Mouse (Mus musculus) stomach, postnatal 0 days (tissue): ENCODE measurements around the gene Chst3. TPM values are rescaled to one million over a fixed set of nuclear protein-coding genes. Genes with fewer than 3 reads are reported as not detected.
"Not testable (repeated sequence)": the region's sequence is repeated elsewhere in the genome, so short reads cannot be mapped to it uniquely, and the experiment has no call there.

Source experiments
- ATAC-seq: fragments of 200-750 bp; cut with Nextera tagmentation; 2 replicates; pipeline ENCODE4 v1.8.0; 2017; ENCODE audit not compliant: low FRiP score, low TSS enrichment
- DNase-seq: peaks from one replicate; pipeline ENCODE4 v3.0.0-alpha.2; 2016; ENCODE audit warnings: low spot score
- H3K27ac ChIP-seq: fragments of 300-500 bp; sonication (generic); replicated peaks from 2 replicates; pipeline ENCODE4 v1.5.1; 2014; ENCODE audit warnings: mild to moderate bottlenecking, control low read depth
- H3K27me3 ChIP-seq: fragments of 300-500 bp; sonication (generic); 2 replicates; pipeline ENCODE4 v1.6.1; 2014; ENCODE audit warnings: low read length; ENCODE audit not compliant: control insufficient read depth, insufficient read depth
- H3K36me3 ChIP-seq: fragments of 300-500 bp; sonication (generic); 2 replicates; pipeline ENCODE4 v1.6.1; 2014; ENCODE audit warnings: low read length, mixed read lengths; ENCODE audit not compliant: control insufficient read depth, insufficient read depth
- H3K4me1 ChIP-seq: fragments of 300-500 bp; sonication (generic); replicated peaks from 2 replicates; pipeline ENCODE4 v1.6.1; 2014; ENCODE audit warnings: antibody characterized with exemption; ENCODE audit not compliant: control insufficient read depth, insufficient read depth
- H3K4me2 ChIP-seq: fragments of 300-500 bp; sonication (generic); replicated peaks from 2 replicates; pipeline ENCODE4 v1.6.1; 2014; ENCODE audit warnings: low read depth, mild to moderate bottlenecking, control low read depth, moderate library complexity
- H3K4me3 ChIP-seq: fragments of 300-500 bp; sonication (generic); 2 replicates; pipeline ENCODE4 v1.5.1; 2014; ENCODE audit warnings: low read depth, low read length, control low read depth
- H3K9ac ChIP-seq: fragments of 300-500 bp; sonication (generic); 2 replicates; pipeline ENCODE4 v1.6.1; 2014; ENCODE audit warnings: mild to moderate bottlenecking, low read length, control low read depth, mixed read lengths
- H3K9me3 ChIP-seq: fragments of 300-500 bp; sonication (generic); 2 replicates; pipeline ENCODE4 v1.6.1; 2016; ENCODE audit warnings: low read length; ENCODE audit not compliant: control insufficient read depth
- CTCF ChIP-seq: IDR thresholded peaks from 2 replicates; pipeline ENCODE4 v1.5.1; 2016; ENCODE audit warnings: antibody characterized with exemption, low read depth, mild to moderate bottlenecking, moderate library complexity
- EP300 ChIP-seq: optimal IDR thresholded peaks from 2 replicates; pipeline ENCODE3; 2016; ENCODE audit warnings: antibody characterized with exemption
- WGBS: fragments of 180-500 bp; shearing (Covaris S2); extraction: QIAGEN DNeasy Blood & Tissue Kit; methylation state at CpG from one replicate; pipeline ENCODE4 v1.1.7; 2014; 5-methylcytosine and 5-hydroxymethylcytosine counted together
- microRNA-seq: library from miRNA; unstranded; fragments of <30 nt; microRNA quantifications from one replicate; pipeline ENCODE4, GENCODE M21; 2016
- polyA plus RNA-seq: library from polyadenylated mRNA; unstranded; fragments of >200 nt; fragmentation: Nextera tagmentation; extraction: Ambion mirVana; gene quantifications from 2 replicates; pipeline ENCODE4 v1.2.1, GENCODE M21; 2015

The Chst3 gene
- polyA plus RNA-seq, 1 experiment from 2014 or later, result 1.1 TPM

- no peaks in the 10 kb centered on the region for H3K27me3 ChIP-seq
- H3K4me2 ChIP-seq, result no peak overlapping the region
- H3K9me3 ChIP-seq, result no peaks in the 10 kb centered on the region
- no peak overlapping the region for H3K4me3 ChIP-seq
- no peaks in the 10 kb centered on the region for H3K4me1 ChIP-seq
- WGBS, result 43% methylated on average over 7 of the region's 7 CpGs
- H3K27ac ChIP-seq, result 0 out of 2 replicates have a peak overlapping the region, but pooled peaks have one; percentile 45
- TF ChIP-seq EP300 (no peak), CTCF (no peak)
- H3K9ac ChIP-seq, result no peak overlapping the region
- DNase-seq (no peak), ATAC-seq (no peak)
- no peaks in the 10 kb centered on the region for H3K36me3 ChIP-seq
These were observed 82.1 kb downstream of the Chst3 start for GRCm38 (mm10) chr10:60136935-60137334.

- 63% methylated on average over 1 of the region's 1 CpGs for WGBS
- not testable (repeated sequence) for H3K4me1 ChIP-seq, H3K9me3 ChIP-seq, H3K27me3 ChIP-seq, H3K9ac ChIP-seq, DNase-seq, H3K36me3 ChIP-seq, H3K4me2 ChIP-seq, ATAC-seq, H3K4me3 ChIP-seq, H3K27ac ChIP-seq
- peak; percentile 40 for TF ChIP-seq CTCF
These were observed 83.0 kb downstream of the Chst3 start for GRCm38 (mm10) chr10:60136010-60136409.

- DNase-seq (no peak), ATAC-seq (no peak)
- 45% methylated on average over 9 of the region's 9 CpGs for WGBS
- H3K4me3 ChIP-seq, result no peak overlapping the region
- no peak overlapping the region for H3K9ac ChIP-seq
- no peaks in the 10 kb centered on the region for H3K27me3 ChIP-seq
- no peak for TF ChIP-seq CTCF
- no peak for TF ChIP-seq EP300
- no peaks in the 10 kb centered on the region for H3K9me3 ChIP-seq
- H3K4me1 ChIP-seq, result no peaks in the 10 kb centered on the region
- no peaks in the 10 kb centered on the region for H3K36me3 ChIP-seq
- H3K4me2 ChIP-seq, result no peak overlapping the region
- no peak overlapping the region for H3K27ac ChIP-seq
These were observed 84.9 kb downstream of the Chst3 start for GRCm38 (mm10) chr10:60134201-60134600.

GRCm38 (mm10) chr10:60133501-60133900 lies 85.6 kb downstream of the Chst3 start:
- 29% methylated on average over 6 of the region's 6 CpGs for WGBS
- H3K9ac ChIP-seq, result no peak overlapping the region
- H3K4me2 ChIP-seq, result no peak overlapping the region
- ATAC-seq, result no peak
- no peaks in the 10 kb centered on the region for H3K27me3 ChIP-seq
- DNase-seq, result no peak
- H3K4me3 ChIP-seq, result no peak overlapping the region
- TF ChIP-seq CTCF (no peak), EP300 (no peak)
- no peak overlapping the region; the same call in 1 of the 2 replicates for H3K27ac ChIP-seq
- H3K4me1 ChIP-seq, result no peaks in the 10 kb centered on the region
- no peaks in the 10 kb centered on the region for H3K9me3 ChIP-seq
- H3K36me3 ChIP-seq, result no peaks in the 10 kb centered on the region

Small RNAs within 50 kb of the gene (microRNA-seq; reads per million reads assigned to microRNA genes)
- gene Gm22117, result not detected

Other genes starting within 250 kb of the Chst3 start
- 29.0 and 31.6 TPM in 2 replicates for gene Ascc1, start 216.5 kb downstream of the Chst3 start, polyA plus RNA-seq
- 76.8 and 86.4 TPM in 2 replicates for gene Anapc16, start 216.1 kb downstream of the Chst3 start, polyA plus RNA-seq
- 3.6 and 4.1 TPM in 2 replicates for gene Spock2, start 113.0 kb downstream of the Chst3 start, polyA plus RNA-seq
- gene Psap, start 58.4 kb upstream of the Chst3 start, polyA plus RNA-seq, result 128 and 129 TPM in 2 replicates
- gene Vsir, start 127.6 kb upstream of the Chst3 start, polyA plus RNA-seq, result 4.2 and 4.3 TPM in 2 replicates
- gene Gm17455, start 180.5 kb upstream of the Chst3 start, polyA plus RNA-seq, result 0.74 and 1.0 TPM in 2 replicates